Mouse (Mus musculus) midbrain, embryonic 16.5 days (tissue): ENCODE measurements at regions not wholly inside any gene's neighbourhood (a gene's known extent, or its start where the extent isn't known, plus 50 kb on each side); places are given as distances from the start of the nearest gene placed in this dataset.

Experiments
- ATAC-seq: fragments of 200-750 bp; cut with Nextera tagmentation; 2 replicates; pipeline ENCODE4 v1.8.0; 2017; ENCODE audit warnings: moderate TSS enrichment
- H3K27ac ChIP-seq: fragments of 300-500 bp; sonication (generic); 2 replicates; pipeline ENCODE4 v1.5.1; 2014; ENCODE audit warnings: mild to moderate bottlenecking, low read length, mixed read lengths
- H3K27me3 ChIP-seq: fragments of 300-500 bp; sonication (generic); 2 replicates; pipeline ENCODE4 v1.6.1; 2014; ENCODE audit warnings: low read depth, low read length, mixed read lengths; ENCODE audit not compliant: control insufficient read depth, insufficient read depth
- H3K36me3 ChIP-seq: fragments of 300-500 bp; sonication (generic); 2 replicates; pipeline ENCODE4 v1.6.1; 2014; ENCODE audit warnings: mild to moderate bottlenecking, low read length, moderate library complexity, mixed read lengths; ENCODE audit not compliant: control insufficient read depth, insufficient read depth
- H3K4me1 ChIP-seq: fragments of 300-500 bp; sonication (generic); 2 replicates; pipeline ENCODE4 v1.6.1; 2014; ENCODE audit warnings: mild to moderate bottlenecking, low read length, mixed read lengths; ENCODE audit not compliant: control insufficient read depth, insufficient read depth
- H3K4me2 ChIP-seq: fragments of 300-500 bp; sonication (generic); 2 replicates; pipeline ENCODE4 v1.6.1; 2014; ENCODE audit warnings: mild to moderate bottlenecking, low read length, mixed read lengths
- H3K4me3 ChIP-seq: fragments of 300-500 bp; sonication (generic); 2 replicates; pipeline ENCODE4 v1.5.1; 2014; ENCODE audit warnings: low read depth, mild to moderate bottlenecking, low read length, moderate library complexity, mixed read lengths
- H3K9ac ChIP-seq: fragments of 300-500 bp; sonication (generic); 2 replicates; pipeline ENCODE4 v1.6.1; 2014; ENCODE audit warnings: low read depth, low read length, mixed read lengths
- H3K9me3 ChIP-seq: fragments of 300-500 bp; sonication (generic); replicated peaks from 2 replicates; pipeline ENCODE4 v1.6.1; 2014; ENCODE audit warnings: mild to moderate bottlenecking, low read length, mixed read lengths; ENCODE audit not compliant: control insufficient read depth, poor library complexity, severe bottlenecking
- WGBS: fragments of 180-500 bp; shearing (Covaris S2); extraction: QIAGEN DNeasy Blood & Tissue Kit; methylation state at CpG from one replicate; pipeline ENCODE4 v1.1.7; 2014; 5-methylcytosine and 5-hydroxymethylcytosine counted together

GRCm38 (mm10) chr11:71976724-71977481 lies 60.4 kb downstream of the Aipl1 start:
- ATAC-seq, result no peak
- H3K4me3 ChIP-seq, result no peak overlapping the region
- H3K27ac ChIP-seq, result no peak overlapping the region
- no peaks in the 10 kb centered on the region for H3K9me3 ChIP-seq
- 70% methylated on average over 15 of the region's 15 CpGs for WGBS
- H3K9ac ChIP-seq, result no peak overlapping the region
- no peaks in the 10 kb centered on the region for H3K4me1 ChIP-seq
- H3K36me3 ChIP-seq, result no peaks in the 10 kb centered on the region
- H3K4me2 ChIP-seq, result no peak overlapping the region
- no peaks in the 10 kb centered on the region for H3K27me3 ChIP-seq

GRCm38 (mm10) chr11:71971351-71971750 lies 66.0 kb downstream of the Aipl1 start:
- H3K36me3 ChIP-seq, result no peaks in the 10 kb centered on the region
- no peak overlapping the region for H3K9ac ChIP-seq
- ATAC-seq, result no peak
- no peak overlapping the region for H3K27ac ChIP-seq
- WGBS, result 84% methylated on average over 5 of the region's 5 CpGs
- no peak overlapping the region for H3K4me2 ChIP-seq
- H3K4me1 ChIP-seq, result peaks cover 3% of the 10 kb centered on the region; the same call in 1 of the 2 replicates
- no peaks in the 10 kb centered on the region for H3K27me3 ChIP-seq
- H3K9me3 ChIP-seq, result no peaks in the 10 kb centered on the region
- H3K4me3 ChIP-seq, result no peak overlapping the region

GRCm38 (mm10) chr11:71962306-71962705 lies 75.0 kb downstream of the Aipl1 start:
- no peak overlapping the region for H3K27ac ChIP-seq
- H3K4me1 ChIP-seq, result peaks cover 3% of the 10 kb centered on the region; the same call in 1 of the 2 replicates
- H3K36me3 ChIP-seq, result no peaks in the 10 kb centered on the region
- H3K9me3 ChIP-seq, result no peaks in the 10 kb centered on the region
- 87% methylated on average over 3 of the region's 3 CpGs for whole genome bisulfite sequencing
- H3K4me2 ChIP-seq, result no peak overlapping the region
- H3K9ac ChIP-seq, result no peak overlapping the region
- no peak for ATAC-seq
- H3K27me3 ChIP-seq, result no peaks in the 10 kb centered on the region
- H3K4me3 ChIP-seq, result no peak overlapping the region

- Histone ChIP-seq H3K9ac (no peak overlapping the region), H3K27me3 (no peaks in the 10 kb centered on the region), H3K4me1 (peaks cover 10% of the 10 kb centered on the region), H3K9me3 (no peaks in the 10 kb centered on the region), H3K27ac (no peak overlapping the region), H3K4me3 (no peak overlapping the region), H3K4me2 (no peak overlapping the region), H3K36me3 (no peaks in the 10 kb centered on the region)
- ATAC-seq, result 0 out of 2 replicates have a peak, but pooled peaks have one; percentile 67
- 32% methylated on average over 2 of the region's 2 CpGs for WGBS
Measured at GRCm38 (mm10) chr11:71952533-71952932, 84.8 kb downstream of the Aipl1 start.

- ATAC-seq, result no peak
- H3K4me1 ChIP-seq, result peaks cover 16% of the 10 kb centered on the region
Measured at GRCm38 (mm10) chr11:71947161-71947560, 90.1 kb downstream of the Aipl1 start.

GRCm38 (mm10) chr11:71945098-71945413 lies 92.3 kb downstream of the Aipl1 start:
- Histone ChIP-seq H3K27me3 (no peaks in the 10 kb centered on the region), H3K9ac (no peak overlapping the region), H3K4me3 (no peak overlapping the region), H3K27ac (no peak overlapping the region), H3K4me1 (peaks cover 13% of the 10 kb centered on the region), H3K4me2 (no peak overlapping the region), H3K36me3 (no peaks in the 10 kb centered on the region), H3K9me3 (no peaks in the 10 kb centered on the region)
- ATAC-seq, result peak; percentile 62; the same call in 1 of the 2 replicates

More at GRCm38 (mm10) chr11:71947161-71947560, 90.1 kb downstream of the Aipl1 start:
- H3K9me3 ChIP-seq, result no peaks in the 10 kb centered on the region
- H3K4me3 ChIP-seq, result no peak overlapping the region
- no peaks in the 10 kb centered on the region for H3K27me3 ChIP-seq
- H3K36me3 ChIP-seq, result no peaks in the 10 kb centered on the region
- 56% methylated on average over 5 of the region's 5 CpGs for WGBS
- H3K27ac ChIP-seq, result no peak overlapping the region
- no peak overlapping the region for H3K4me2 ChIP-seq
- H3K9ac ChIP-seq, result no peak overlapping the region

- H3K9me3 ChIP-seq, result no peaks in the 10 kb centered on the region
- peak overlapping the region; percentile 10; the same call in 1 of the 2 replicates for H3K27ac ChIP-seq
- peaks cover 13% of the 10 kb centered on the region for H3K4me1 ChIP-seq
- ATAC-seq, result 0 out of 2 replicates have a peak, but pooled peaks have one; percentile 42
- H3K4me3 ChIP-seq, result no peak overlapping the region
- WGBS, result 25% methylated on average over 9 of the region's 9 CpGs
- no peak overlapping the region for H3K9ac ChIP-seq
- no peak overlapping the region for H3K4me2 ChIP-seq
- no peaks in the 10 kb centered on the region for H3K27me3 ChIP-seq
- no peaks in the 10 kb centered on the region for H3K36me3 ChIP-seq
Measured at GRCm38 (mm10) chr11:71944398-71945097, 92.8 kb downstream of the Aipl1 start.

GRCm38 (mm10) chr11:71943512-71943911 lies 93.8 kb downstream of the Aipl1 start:
- H3K4me1 ChIP-seq, result peaks cover 13% of the 10 kb centered on the region
- no peaks in the 10 kb centered on the region for H3K27me3 ChIP-seq
- no peak overlapping the region for H3K4me2 ChIP-seq
- H3K9me3 ChIP-seq, result no peaks in the 10 kb centered on the region
- no peaks in the 10 kb centered on the region for H3K36me3 ChIP-seq
- H3K27ac ChIP-seq, result no peak overlapping the region
- no peak overlapping the region for H3K4me3 ChIP-seq
- ATAC-seq, result no peak
- 49% methylated on average over 3 of the region's 3 CpGs for WGBS
- no peak overlapping the region for H3K9ac ChIP-seq

- H3K27me3 ChIP-seq, result no peaks in the 10 kb centered on the region
Measured at GRCm38 (mm10) chr11:71939066-71939465, 98.2 kb downstream of the Aipl1 start.

More at GRCm38 (mm10) chr11:71939066-71939465, 98.2 kb downstream of the Aipl1 start:
- ATAC-seq, result no peak
- Histone ChIP-seq H3K36me3 (no peaks in the 10 kb centered on the region), H3K9ac (no peak overlapping the region), H3K4me3 (no peak overlapping the region), H3K9me3 (no peaks in the 10 kb centered on the region), H3K27ac (no peak overlapping the region), H3K4me1 (0 out of 2 replicates have a peak, but pooled peaks cover 4% of the 10 kb centered on the region), H3K4me2 (no peak overlapping the region)
- WGBS, result 75% methylated on average over 6 of the region's 6 CpGs
